Mouse (Mus musculus): ENCODE results near the gene B4galnt4.

The B4galnt4 gene

GRCm38 (mm10) chr7:141072017-141072745 is 11.3 kb downstream of the B4galnt4 start:
- DNase-seq, result no peak

- DNase-seq, result no peak
Measured at GRCm38 (mm10) chr7:141073782-141074181, 12.9 kb downstream of the B4galnt4 start.

- DNase-seq, result no peak
Measured at GRCm38 (mm10) chr7:141077841-141078240, 16.9 kb downstream of the B4galnt4 start, which contains the start of gene Pkp3. TSS of gene Pkp3 (plus strand) at chr7:141078218.

GRCm38 (mm10) chr7:141078876-141079275 is 18.0 kb downstream of the B4galnt4 start:
- no peak for DNase-seq

- DNase-seq, result no peak
Measured at GRCm38 (mm10) chr7:141079481-141080449, 18.9 kb downstream of the B4galnt4 start.

- no peak for DNase-seq
Measured at GRCm38 (mm10) chr7:141087894-141088293, 27.0 kb downstream of the B4galnt4 start.

- DNase-seq, result no peak
Measured at GRCm38 (mm10) chr7:141088473-141088872, 27.6 kb downstream of the B4galnt4 start.

- no peak for DNase-seq
Measured at GRCm38 (mm10) chr7:141090228-141090627, 29.3 kb downstream of the B4galnt4 start.

- peak; percentile 82 for DNase-seq
Measured at GRCm38 (mm10) chr7:141092051-141092735, 31.3 kb downstream of the B4galnt4 start.

GRCm38 (mm10) chr7:141093950-141094349 is 33.0 kb downstream of the B4galnt4 start:
- no peak for DNase-seq

- no peak for DNase-seq
Measured at GRCm38 (mm10) chr7:141094487-141095205, 33.7 kb downstream of the B4galnt4 start.

GRCm38 (mm10) chr7:141096021-141096420 is 35.1 kb downstream of the B4galnt4 start:
- DNase-seq, result no peak

GRCm38 (mm10) chr7:141096649-141097056 is 35.7 kb downstream of the B4galnt4 start:
- DNase-seq, result no peak

- no peak for DNase-seq
Measured at GRCm38 (mm10) chr7:141097177-141097576, 36.3 kb downstream of the B4galnt4 start.

GRCm38 (mm10) chr7:141099911-141100691 is 39.2 kb downstream of the B4galnt4 start, which contains the start of gene Sigirr:
TSS of gene Sigirr (minus strand) at chr7:141100572.
- DNase-seq, result no peak

- DNase-seq, result no peak
Measured at GRCm38 (mm10) chr7:141103161-141103560, 42.3 kb downstream of the B4galnt4 start.

- no peak for DNase-seq
Measured at GRCm38 (mm10) chr7:141115874-141116273, 55.0 kb downstream of the B4galnt4 start.

- DNase-seq, result no peak
Measured at GRCm38 (mm10) chr7:141117636-141118035, 56.7 kb downstream of the B4galnt4 start, which contains the start of gene Ano9. TSS of gene Ano9 (minus strand) at chr7:141117806.

- no peak for DNase-seq
Measured at GRCm38 (mm10) chr7:141119487-141119886, 58.6 kb downstream of the B4galnt4 start.

GRCm38 (mm10) chr7:141120605-141121004 is 59.7 kb downstream of the B4galnt4 start:
- no peak for DNase-seq

- no peak for DNase-seq
Measured at GRCm38 (mm10) chr7:141121051-141121531, 60.2 kb downstream of the B4galnt4 start.

Data from cerebellum, adult 9-10 months (tissue).